Mouse (Mus musculus) heart, adult 2 months (tissue): Measurements from ENCODE around the gene Zdhhc6.

Experiments
- CTCF ChIP-seq: fragments of 200-600 bp; IDR thresholded peaks from 2 replicates; pipeline ENCODE4 v1.8.1; 2022; ENCODE audit warnings: antibody characterized with exemption, mild to moderate bottlenecking, moderate library complexity
- EP300 ChIP-seq: fragments of 200-500 bp; IDR thresholded peaks from 2 replicates; pipeline ENCODE4 v1.6.1; 2011; ENCODE audit warnings: low read depth, low read length, control low read depth; ENCODE audit not compliant: insufficient read depth
- POLR2A ChIP-seq: fragments of 200-500 bp; IDR thresholded peaks from 2 replicates; pipeline ENCODE4 v1.6.1; 2011; ENCODE audit warnings: mild to moderate bottlenecking, low read depth, low read length, control low read depth; ENCODE audit not compliant: insufficient read depth

GRCm38 (mm10) chr19:55296301-55296700, 19.5 kb downstream of the Zdhhc6 start:
- TF ChIP-seq CTCF: no peak
- TF ChIP-seq POLR2A: no peak
- no peak for TF ChIP-seq EP300
